Mouse (Mus musculus): Measurements from ENCODE around the gene Arid5a.

The Arid5a gene

DNA sequence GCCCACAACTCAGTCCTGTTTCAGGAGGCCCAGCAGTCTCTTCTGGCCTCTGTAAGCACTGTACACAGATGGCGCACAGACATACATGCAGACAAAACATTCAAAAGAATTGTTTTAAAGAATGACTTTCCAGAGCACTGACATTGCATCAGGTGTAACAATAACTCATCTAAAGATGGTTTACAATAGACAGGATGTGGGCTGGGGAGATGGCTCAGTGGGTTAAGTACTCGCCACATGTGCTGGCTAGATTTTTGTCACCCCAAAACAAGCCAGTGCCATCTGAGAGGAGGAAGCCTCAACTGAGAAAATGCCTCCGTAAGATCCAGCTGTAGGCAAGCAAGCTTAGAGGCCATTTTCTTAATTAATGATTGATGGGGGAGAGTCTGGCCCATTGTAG, 13.1 kb upstream of the Arid5a start:
- DNase-seq (ENCODE audit: low spot score): no peak

DNA sequence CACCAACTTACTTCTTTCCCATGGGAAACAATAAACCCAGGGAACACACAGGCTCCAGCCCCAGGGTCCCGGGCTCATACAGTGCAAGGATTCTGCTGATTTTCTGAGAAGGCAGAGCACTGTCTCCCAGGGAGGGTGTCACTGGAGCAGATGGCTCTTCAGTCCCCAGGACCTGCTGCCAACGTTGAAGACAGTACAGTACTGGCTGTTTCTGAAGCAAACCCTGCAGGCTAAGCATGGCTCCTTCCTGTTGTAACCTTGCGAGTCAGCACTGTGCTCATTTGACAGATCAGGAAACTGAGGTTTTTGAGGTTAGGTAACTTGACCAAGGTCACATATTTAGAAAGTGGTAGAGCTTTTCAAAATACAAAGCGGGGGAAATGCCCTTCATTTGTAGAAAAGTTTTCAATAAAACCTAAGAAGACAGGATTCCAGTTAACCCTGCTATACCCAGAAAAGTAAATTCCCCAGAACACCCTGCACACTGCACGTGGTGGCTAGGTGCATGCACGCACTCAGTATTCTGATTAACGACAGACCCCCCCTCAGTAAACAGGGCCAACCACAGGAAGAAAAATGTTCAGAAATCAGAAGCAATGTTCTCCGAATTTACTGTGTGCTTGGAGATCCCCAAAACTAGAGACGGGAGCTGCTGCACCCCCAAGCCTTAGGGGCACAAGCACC, 10.9 kb upstream of the Arid5a start:
- no peak for DNase-seq (ENCODE audit: low spot score)

DNA sequence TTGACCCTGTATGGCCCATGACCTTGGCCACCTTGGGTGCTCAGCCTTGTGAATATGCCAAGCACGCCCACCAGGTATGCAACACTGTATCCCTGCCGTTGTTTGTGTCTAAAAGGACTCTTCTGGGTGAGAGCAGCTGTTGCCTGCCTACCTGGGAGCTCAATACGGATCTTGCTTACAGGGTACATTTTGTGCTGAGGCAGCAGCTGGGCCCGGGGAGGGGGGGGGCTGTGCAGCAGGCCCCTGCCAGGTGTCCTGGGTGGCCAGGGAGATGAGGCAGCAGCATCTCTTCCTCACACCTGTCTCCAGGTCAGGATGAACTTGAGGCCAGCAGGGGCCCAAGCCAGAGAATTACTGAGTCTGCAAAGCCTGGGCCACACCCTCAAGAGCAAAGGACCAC, 9.4 kb upstream of the Arid5a start:
- DNase-seq (ENCODE audit: low spot score): no peak

DNA sequence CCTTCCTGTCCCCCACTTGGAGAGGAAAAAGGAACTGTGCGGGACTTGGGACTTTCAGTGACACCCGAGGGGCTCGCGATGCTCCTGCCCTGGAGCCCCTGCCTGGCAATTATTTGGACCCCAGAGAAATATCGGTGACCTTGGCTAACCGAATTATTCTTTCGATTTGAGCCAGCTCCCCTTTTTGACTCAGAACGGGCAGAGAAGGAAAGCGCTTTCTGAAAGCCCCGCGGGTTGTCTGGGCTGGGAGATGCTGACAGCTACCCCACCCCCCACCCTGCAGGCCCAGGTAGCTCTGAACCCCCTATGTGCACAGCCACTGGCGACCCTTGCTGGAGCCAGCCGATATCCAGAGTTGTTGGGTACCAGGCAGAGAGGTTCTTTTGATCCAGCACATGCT, 8.4 kb upstream of the Arid5a start:
- DNase-seq (ENCODE audit: low spot score): no peak

DNA sequence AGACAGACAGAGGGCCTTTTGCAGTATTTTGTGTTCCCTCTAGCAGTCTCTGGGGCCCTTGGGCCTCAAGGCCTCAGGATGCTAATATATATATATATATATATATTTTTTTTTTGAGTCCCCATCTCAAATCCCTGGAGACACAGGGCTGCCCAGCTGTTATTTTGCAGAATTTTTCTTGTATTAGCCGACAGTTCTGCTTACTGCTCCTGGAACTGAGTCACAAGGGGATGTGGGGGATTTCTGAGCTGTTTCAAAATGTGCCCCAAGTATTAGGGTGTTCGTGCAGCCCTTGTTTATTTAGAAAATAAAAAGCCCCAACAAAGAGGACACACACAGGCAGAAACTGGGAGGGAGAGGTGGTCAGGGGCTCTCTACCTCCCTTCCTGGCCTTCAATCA, 7.9 kb upstream of the Arid5a start:
- no peak for DNase-seq (ENCODE audit: low spot score)

DNA sequence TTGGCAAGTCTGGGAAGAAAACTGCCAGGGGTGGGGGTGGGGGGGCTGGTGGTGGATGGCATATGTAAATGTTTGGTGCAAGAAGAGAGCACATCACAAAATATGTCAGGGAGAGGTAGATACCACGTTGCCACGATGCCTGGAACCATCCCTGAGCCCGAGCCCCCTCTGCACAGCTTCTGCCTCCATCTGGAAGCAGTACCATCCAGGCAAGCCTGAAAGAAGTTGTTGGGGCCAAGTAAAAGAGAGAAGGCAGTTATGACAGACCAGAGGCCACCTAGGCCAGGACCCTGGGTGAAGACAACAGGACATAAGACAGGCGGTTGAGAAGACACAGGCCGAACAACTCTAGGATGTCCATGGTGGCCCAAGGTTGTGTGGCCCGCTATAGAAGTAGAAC, 7.0 kb upstream of the Arid5a start:
- DNase-seq (ENCODE audit: low spot score): no peak

DNA sequence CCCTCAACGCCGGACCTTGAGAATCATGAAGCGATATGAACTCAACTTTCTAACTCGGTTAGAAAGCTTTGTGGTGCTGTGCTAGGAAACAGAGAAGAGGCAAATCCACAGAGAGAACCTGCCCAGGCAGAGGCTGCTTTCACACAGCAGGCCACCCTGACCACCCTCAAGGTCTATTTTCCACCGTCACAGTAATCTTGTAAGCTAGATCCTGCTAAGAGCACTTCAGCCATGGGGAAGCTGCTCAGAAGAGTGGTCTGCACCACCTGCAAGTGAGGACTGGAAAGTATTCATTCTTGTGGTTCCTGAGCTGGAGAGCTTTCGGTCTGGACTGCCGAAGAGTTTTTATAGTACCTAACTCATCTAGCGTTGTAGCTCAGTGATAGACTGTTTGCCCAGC, 5.3 kb upstream of the Arid5a start:
- no peak for DNase-seq (ENCODE audit: low spot score)

DNA sequence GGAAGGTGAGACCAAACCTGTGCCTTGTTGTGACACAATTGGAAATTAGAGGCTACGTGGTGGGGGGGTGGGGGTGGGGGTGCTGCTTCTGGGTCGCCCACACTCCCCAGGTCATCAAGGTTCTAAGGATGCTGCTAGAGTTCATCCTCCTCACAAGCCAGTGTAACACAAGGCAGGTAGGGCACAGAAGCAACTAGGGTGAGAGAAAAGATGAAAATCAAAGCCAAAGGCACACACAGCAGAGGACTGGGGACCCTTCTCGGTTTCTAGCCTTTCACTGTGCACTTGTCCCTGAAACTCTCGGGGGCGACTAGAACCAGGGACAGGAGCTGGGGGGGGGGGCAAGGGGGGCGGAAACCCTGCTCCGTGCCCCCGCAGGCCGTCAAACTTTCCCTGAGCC, 4.6 kb upstream of the Arid5a start:
- no peak for DNase-seq (ENCODE audit: low spot score)

DNA sequence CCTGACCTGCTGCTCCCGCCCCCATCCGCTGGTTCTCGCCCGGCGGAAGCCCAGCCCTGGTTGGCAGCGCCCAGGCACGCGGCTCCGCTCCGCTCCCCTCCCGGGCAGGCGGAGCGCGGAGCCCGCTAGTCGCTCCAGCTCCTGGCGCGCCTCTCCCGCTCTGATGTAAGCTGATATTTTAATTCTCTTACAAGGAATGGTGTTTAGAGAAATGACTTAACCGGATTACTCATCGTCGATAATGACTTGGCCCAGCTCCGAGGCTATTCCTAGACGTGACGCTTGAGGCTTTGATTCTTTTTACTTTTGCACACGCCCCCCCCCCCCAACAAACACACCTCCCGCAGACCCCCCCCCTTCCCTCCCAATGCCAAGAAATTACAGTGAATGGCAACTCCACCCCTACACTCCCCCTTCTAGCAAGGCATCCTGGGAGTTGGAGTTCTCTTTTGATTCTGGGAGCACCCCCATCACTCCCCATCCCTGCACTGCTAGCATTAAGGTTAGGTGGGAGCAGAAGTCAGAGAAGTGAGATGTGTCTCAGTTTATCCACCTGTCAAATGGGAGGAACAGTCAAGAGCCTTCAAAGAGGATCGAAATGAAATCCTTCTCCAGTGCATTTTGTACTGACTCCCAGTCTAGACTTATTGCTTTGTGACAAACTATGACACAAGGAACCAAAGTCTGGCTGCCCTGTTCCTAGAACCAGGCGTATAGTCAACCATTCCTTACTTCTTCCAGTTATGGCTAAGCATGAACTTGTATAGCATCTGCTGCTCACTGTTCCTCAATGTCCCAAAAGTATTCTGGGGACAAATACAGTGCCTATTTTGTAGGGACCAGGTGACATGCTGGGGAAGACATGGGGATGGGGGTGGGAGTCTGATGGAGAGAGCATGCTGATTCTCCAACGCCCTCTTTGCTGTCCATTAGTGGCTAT, 3.9 kb upstream of the Arid5a start:
- DNase-seq (ENCODE audit: low spot score): peak; percentile 65

DNA sequence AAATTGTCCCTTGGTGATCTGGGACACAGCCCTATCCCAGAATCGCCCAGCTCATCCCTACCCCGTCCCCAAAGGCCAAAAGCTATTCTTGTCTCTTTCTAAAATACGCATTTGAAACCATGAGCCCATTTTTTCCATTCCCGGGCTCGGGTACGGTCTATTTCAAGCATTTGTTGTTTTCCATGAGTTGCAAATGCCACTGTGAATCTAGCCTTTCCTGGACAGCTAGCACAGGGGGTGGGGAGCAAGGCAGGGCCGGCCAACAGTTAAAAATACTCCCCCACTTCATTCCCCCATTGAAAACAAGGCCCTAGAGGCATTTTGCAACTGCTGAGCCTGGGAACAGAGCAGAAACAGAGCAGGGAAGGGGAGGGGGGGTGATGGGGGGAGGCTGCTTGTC, 2.8 kb upstream of the Arid5a start:
- DNase-seq (ENCODE audit: low spot score): no peak

DNA sequence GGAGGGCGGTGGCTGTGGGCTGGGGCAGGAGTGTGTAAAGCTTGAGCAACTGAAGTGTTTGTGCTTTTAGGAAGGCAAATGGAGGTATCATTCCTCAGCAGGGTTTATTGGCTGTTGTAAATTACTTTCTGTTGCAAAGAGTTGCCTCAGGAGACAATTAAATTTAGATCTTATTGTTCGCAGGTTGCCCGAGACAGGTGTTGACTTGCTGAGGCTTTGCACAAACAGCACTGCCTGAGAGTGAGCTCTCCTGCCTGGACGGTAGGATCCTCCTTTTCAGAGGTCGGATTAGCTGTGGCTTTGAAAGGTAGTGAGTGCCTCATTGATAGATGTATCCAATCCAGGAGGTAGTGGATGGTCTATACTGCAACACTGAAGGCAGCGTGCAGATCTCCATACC, 1.4 kb upstream of the Arid5a start:
- no peak for DNase-seq (ENCODE audit: low spot score)

DNA sequence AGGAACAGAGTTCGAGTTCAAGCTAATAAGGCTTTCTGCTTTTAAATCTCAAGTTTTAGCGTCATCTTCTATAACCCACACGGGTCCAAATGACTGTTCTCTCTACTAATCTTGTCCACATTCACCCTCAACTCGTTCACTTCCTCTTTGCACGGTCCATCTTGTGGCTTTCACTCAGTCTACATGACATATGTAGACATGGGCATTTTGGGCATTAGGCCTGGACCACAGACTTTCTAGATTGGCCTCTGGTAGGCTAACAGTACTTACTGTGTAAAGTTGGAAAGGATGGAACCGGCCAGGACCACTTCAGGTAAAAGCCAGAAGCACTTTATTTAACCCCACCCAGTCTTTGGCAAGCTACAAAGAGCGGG, 425 bp upstream of the Arid5a start:
- DNase-seq (ENCODE audit: low spot score): no peak

DNA sequence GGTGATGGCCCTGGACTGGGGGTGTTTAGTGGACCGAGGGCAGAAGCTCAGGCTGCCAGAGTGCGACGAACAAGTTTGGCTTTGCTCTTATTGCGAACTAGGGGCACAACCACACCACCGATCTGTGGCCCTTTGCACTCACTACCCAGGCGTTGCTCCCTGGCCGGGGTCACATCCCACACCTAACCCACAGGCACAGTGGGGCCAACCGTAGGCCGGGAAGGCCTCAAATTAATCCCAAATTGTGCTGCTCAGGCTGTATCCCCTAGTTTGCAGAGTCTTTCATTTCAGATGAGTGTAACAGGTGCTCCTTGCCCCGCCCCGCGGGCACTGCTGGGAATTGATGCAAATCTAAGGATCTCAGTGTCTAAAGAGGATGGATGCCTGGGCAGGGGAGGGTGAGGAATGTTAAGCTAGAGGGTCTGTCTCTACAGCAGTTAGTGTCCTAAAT, 943 bp downstream of the Arid5a start:
- DNase-seq (ENCODE audit: low spot score): no peak

DNA sequence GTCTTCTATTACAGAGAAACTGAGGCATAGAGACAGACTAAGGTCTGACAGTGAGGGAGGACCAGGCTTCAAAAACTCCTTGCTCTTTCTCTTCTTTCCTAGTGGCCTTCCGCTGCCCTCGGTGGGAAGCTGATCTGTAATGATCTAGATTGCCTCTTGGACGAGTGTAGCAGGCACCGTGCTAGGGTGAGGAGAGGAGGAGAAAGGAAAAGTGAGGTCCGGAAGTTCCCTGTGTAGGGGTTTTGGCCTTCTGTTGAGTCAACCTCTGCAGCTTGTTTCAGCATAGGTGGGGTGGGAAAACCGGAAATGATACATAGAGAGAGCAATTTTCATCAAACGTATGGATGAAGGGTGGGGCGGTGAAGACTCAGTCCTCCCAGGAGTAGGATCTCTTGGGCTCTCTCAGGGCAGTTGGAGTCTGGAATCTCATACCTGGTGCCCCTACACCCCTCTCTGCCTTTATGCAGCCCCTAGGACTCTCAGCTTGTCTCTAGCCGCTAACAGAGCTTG, 1.5 kb downstream of the Arid5a start:
- no peak for DNase-seq (ENCODE audit: low spot score)

DNA sequence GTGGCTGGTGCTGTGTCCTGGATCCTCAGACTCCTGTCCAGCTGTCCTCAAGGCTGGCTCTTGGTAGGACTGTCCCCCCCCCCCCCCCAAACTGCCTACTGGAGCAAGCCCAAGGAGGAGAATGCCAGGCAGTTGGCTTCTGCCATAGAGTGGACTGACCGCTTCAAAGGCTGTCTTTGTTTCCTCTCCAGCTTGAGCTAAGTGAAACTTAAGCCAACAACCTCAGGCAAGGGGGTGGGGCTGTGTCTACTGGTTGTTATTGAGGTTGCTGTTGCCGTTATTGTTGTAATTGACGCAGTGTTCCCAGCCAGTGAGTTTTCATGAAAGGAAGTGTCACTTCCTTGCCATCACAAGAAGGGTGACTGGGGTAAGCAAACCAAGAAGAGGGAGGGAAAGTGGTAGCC, 2.0 kb downstream of the Arid5a start:
- no peak for DNase-seq (ENCODE audit: low spot score)

DNA sequence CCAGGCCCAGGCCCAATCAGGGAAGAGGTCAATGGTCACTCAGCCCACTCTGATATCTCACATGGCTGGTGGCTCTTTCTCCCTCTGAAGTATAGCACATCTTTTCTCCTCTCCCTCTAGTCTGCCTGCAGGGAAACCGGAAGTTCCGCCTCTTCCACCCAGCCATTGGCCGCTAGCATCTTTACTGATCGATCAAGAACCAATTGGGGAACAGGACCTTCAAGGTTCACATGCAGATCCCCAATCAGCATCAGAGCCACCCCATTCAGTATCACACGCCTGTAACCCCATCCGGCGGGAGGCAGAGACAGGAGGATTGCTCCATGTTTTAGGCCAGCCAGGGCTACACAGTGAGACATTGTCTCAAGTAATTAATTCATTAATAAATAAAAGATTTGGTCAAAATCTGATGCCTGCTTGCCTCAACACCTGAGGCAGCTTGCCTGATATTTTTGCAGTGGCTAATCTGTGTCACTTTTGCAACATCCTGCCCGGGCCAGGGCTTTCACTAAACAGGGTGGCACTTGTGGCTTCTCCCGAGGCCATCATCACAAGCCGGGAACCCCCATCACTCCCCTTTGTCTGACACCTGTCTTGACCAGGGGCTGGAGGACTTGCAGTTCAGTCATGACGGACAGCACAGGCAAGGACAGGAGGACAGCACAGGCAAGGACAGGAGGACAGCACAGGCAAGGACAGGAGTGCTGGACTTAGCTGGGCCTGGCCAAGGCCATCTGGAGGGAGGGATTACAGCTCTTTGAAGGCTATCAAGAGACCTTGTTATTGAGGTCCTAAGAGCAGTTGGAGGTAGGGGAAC, 7.6 kb downstream of the Arid5a start:
- DNase-seq (ENCODE audit: low spot score): no peak

DNA sequence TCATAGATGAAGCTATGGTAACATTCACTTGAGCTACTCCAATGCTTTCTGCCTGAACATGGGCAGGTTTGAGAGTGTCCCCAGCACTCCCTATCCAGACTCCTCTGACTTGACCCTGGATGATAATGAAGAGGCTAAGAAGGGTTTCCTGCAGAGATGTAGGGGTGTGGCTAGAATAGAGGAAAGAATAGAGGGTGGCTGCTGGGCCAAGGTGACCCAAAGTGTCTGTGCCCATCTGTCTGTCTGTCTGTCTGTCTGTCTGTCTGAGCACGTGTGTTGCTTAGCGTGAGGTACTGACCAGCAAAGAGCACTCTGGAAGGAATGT, 8.2 kb downstream of the Arid5a start:
- no peak for DNase-seq (ENCODE audit: low spot score)

DNA sequence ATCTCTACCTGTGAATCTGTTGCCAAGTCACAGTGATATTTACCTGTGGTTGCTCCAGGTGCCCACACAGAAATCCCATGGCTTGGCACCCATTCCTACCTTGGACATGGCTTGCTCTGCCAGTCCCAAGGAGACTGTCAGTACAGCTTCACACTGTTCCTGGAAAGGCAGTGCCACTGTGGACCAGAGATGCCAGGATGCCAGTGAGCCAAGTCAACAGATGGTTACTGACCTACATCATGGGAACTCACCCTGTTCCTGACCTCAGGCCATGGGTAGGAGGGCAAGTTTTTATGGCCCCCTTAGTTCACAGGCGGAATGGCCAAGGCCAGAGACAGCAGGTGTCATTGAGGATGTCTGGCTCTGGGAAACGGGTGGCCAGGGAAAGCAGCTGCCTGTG, 13.6 kb downstream of the Arid5a start:
- no peak for DNase-seq (ENCODE audit: low spot score)

DNA sequence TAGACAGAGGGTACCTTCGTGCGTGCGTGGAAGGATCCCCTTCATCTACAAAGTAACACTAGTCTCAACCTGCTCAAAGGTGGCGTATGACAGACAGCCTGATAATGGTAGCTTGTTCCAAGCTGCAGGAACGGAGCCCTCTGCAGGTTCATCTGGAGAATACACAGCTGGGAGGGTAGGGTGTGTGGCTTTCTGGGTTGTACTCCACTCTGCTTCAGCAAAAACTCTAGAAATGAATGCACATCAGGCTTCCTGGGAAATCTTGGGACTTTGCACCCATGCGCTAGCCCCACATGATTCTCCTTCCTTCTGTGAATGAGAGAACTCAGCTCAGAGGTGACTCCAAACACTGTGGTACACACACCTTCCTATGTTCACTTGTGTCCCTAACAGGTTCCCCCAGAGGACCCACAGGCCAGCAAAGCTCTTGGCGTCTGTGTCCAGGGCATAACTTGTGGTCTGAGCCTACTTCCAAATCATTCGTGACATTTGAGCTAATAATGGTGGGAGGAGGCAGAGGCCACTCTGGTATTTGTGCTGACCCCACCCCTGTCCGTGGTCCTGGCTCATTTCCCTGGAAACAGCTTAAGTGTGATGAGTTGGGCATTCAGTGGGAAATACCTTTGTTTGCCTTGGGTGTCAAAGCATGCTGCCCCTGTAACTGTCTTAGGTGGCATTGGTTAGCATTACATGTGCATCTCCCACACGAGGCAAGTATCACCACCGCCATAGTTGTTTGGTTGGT, 14.5 kb downstream of the Arid5a start:
- no peak for DNase-seq (ENCODE audit: low spot score)

DNA sequence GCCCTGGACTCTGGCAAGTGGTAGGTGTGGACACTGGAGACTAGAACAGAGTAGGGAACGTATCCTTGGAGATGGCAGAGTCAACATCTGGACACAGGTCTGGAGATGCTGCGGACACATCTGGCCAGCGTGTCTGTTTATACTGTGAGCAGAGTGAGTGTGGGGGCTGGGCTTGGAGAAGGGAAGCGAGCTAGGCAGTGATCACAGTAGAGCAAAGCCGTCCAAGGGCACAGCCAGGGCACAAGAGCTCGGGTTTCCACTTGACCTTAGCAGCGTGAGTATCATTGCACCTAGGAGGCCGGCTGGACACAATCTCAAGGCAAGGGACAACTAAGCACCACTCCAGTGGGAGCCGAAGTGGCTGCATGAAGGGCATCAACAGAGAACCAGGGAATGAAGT, 15.5 kb downstream of the Arid5a start:
- no peak for DNase-seq (ENCODE audit: low spot score)

DNA sequence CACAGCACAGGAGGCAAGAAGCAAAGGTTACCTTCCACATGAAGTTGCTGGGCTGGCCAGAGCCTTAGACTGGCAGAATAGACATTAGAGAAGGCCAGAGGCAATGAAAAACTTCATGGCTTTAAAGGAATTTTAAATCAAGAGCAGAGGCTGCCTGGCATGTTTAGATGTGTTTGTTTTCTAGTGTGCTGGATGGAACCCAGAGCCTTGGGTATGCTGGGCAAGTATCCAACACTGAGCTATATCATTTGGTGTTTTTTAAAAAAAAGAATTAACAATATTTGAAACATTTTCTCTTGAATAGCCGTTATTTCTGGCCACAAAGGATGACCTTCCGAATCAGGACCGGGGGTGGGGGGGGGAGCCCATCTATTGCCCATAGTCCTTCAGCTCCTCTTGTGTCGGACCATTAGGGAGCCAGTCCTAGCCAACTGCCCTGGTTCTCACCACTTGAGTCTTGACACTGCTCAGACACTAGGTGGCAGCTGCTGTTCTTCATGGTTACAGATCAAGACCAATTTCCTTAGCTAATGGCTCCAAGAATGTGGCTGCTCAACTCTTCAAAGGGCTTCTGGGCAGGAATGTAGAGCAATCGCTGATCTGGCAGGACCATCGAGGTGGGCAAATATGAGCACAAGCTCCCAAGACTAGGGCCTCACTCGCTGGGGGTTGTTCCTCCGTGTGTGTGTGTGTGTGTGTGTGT, 16.4 kb downstream of the Arid5a start:
- no peak for DNase-seq (ENCODE audit: low spot score)

Measured in ovary, postnatal 36 days (tissue).